Mouse (Mus musculus): ENCODE measurements around the gene Mbd5. TPM values are rescaled to one million over a fixed set of nuclear protein-coding genes. Genes with fewer than 3 reads are reported as not detected.

The Mbd5 gene
- polyA plus RNA-seq (2014; fragmentation: Nextera tagmentation; extraction: Ambion mirVana), result 34.0 and 35.9 TPM in 2 replicates

DNA sequence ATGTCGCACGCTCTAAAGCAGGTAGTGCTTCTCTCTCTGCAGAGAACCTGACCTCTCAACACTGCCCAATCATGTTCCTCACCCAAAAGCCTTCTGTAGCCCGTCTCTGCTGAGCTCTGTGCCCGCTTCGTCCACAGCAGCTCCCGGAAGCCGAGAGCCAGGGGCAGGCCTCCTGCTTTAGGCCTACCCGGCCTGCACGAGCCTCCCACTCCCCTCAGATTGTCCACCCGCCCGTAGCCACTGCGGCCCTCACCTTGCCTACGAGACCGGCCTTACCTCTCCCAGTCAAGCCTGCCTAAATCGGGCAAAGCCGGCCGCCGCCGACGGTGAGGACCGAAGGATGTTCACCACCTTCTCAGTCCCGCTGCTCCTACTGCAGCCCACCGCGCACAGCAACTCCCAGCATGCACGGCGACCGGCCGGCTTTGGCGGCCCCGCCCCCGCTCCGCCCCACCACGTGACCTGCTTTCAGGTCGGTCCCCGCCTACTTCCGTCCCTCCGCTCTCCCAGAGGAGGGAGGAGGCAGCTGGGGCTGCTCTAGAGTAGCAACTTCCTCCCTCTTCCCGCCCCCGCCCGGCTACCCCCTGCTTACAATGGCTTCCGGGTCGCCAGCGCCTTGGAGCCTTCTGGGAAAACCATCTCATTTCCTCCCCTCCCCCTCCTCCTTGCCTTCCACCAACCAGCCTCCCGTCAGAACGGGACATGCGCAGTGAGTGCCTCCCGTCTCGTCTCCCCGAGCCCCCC is at the start of gene Mbd5:
TSS of gene Mbd5 (plus strand) at position 668 of the 744 bp plus-strand sequence.
- peaks cover 6% of the 10 kb centered on the region for H3K4me1 ChIP-seq (ENCODE audit: control insufficient read depth, insufficient read depth, low read length)
- peak; percentile 99 for ATAC-seq (ENCODE audit: low FRiP score)
- WGBS, result under 1% methylated on average over 47 of the region's 49 CpGs

GRCm38 (mm10) chr2:48908866-48909265 is 40.4 kb upstream of the Mbd5 start:
- Histone ChIP-seq H3K4me3 (ENCODE audit: low read depth, low read length) (no peak overlapping the region), H3K27ac (ENCODE audit: low read depth, low read length) (no peak overlapping the region), H3K4me1 (ENCODE audit: control insufficient read depth, insufficient read depth, low read length) (no peaks in the 10 kb centered on the region), H3K4me2 (no peak overlapping the region), H3K9ac (ENCODE audit: low read length) (no peak overlapping the region), H3K9me3 (ENCODE audit: control insufficient read depth, low read length) (no peaks in the 10 kb centered on the region), H3K36me3 (ENCODE audit: control insufficient read depth, insufficient read depth, low read length) (no peaks in the 10 kb centered on the region), H3K27me3 (ENCODE audit: control insufficient read depth, insufficient read depth, low read length) (no peaks in the 10 kb centered on the region)
- no peak for ATAC-seq (ENCODE audit: low FRiP score)
- 74% methylated on average over 2 of the region's 2 CpGs for WGBS
- no peak for DNase-seq (ENCODE audit: low spot score, missing footprints)

More for the DNA sequence above, at the start of gene Mbd5:
- peak within 1 kb of the TSS; percentile 92 for H3K9ac ChIP-seq (ENCODE audit: low read length)
- no peaks in the 10 kb centered on the region for H3K36me3 ChIP-seq (ENCODE audit: control insufficient read depth, insufficient read depth, low read length)
- H3K27ac ChIP-seq (ENCODE audit: low read depth, low read length), result peak within 1 kb of the TSS; percentile 85
- H3K4me2 ChIP-seq, result peak within 1 kb of the TSS; percentile 77
- no peaks in the 10 kb centered on the region for H3K9me3 ChIP-seq (ENCODE audit: control insufficient read depth, low read length)
- H3K4me3 ChIP-seq (ENCODE audit: low read depth, low read length), result peak within 1 kb of the TSS; percentile 72
- no peaks in the 10 kb centered on the region for H3K27me3 ChIP-seq (ENCODE audit: control insufficient read depth, insufficient read depth, low read length)
- peak; percentile 99 for DNase-seq (ENCODE audit: low spot score, missing footprints)

DNA sequence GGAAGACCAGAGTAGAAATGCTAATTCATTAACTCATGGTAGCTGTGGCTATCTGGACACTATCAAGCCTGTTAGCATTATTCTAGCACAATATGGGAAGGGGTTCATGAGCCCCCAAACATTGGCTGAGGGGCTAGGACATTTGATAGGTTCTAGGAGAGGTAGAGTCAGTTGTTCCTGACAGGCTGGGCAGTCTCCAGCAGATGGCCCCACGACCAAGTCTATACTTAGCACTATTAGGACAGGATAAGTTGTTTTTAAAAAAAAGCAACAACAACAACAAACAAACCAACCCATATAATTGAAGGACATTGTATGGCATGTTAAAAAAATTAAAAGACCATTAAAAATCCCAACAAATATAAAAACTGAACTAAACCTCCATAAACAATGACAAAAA is 35.1 kb upstream of the Mbd5 start:
- 88% methylated on average over 1 of the region's 1 CpGs for WGBS
- Histone ChIP-seq H3K4me1 (ENCODE audit: control insufficient read depth, insufficient read depth, low read length) (no peaks in the 10 kb centered on the region), H3K27me3 (ENCODE audit: control insufficient read depth, insufficient read depth, low read length) (no peaks in the 10 kb centered on the region), H3K36me3 (ENCODE audit: control insufficient read depth, insufficient read depth, low read length) (no peaks in the 10 kb centered on the region), H3K4me2 (no peak overlapping the region), H3K4me3 (ENCODE audit: low read depth, low read length) (no peak overlapping the region), H3K9me3 (ENCODE audit: control insufficient read depth, low read length) (no peaks in the 10 kb centered on the region), H3K27ac (ENCODE audit: low read depth, low read length) (no peak overlapping the region), H3K9ac (ENCODE audit: low read length) (no peak overlapping the region)
- ATAC-seq (ENCODE audit: low FRiP score), result no peak
- DNase-seq (ENCODE audit: low spot score, missing footprints), result no peak

DNA sequence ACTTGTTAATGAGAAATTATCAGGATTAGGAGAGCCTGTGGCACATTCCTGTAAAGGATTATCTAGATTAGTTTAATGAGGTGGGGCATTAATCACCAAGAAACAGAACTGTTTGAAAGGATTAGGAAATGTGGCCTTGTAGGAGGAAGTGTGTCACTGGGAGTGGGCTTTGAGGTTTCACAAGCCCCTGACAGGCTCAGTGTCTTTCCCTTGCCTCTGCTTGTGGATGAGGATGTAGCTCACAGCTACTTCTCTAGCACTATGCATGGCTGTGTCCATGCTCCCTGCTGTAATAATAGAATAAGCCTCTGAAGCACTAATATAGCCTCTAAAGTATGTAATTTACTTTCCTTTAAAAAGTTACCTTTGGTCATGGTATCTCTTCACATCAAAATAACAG is 33.5 kb upstream of the Mbd5 start:
- H3K4me1 ChIP-seq (ENCODE audit: control insufficient read depth, insufficient read depth, low read length), result no peaks in the 10 kb centered on the region
- H3K4me2 ChIP-seq, result no peak overlapping the region
- H3K9ac ChIP-seq (ENCODE audit: low read length), result no peak overlapping the region
- H3K9me3 ChIP-seq (ENCODE audit: control insufficient read depth, low read length), result no peaks in the 10 kb centered on the region
- no peak for ATAC-seq (ENCODE audit: low FRiP score)
- no peak overlapping the region for H3K27ac ChIP-seq (ENCODE audit: low read depth, low read length)
- no peak overlapping the region for H3K4me3 ChIP-seq (ENCODE audit: low read depth, low read length)
- no peaks in the 10 kb centered on the region for H3K36me3 ChIP-seq (ENCODE audit: control insufficient read depth, insufficient read depth, low read length)
- no peak for DNase-seq (ENCODE audit: low spot score, missing footprints)
- no peaks in the 10 kb centered on the region for H3K27me3 ChIP-seq (ENCODE audit: control insufficient read depth, insufficient read depth, low read length)

- Histone ChIP-seq H3K27me3 (ENCODE audit: control insufficient read depth, insufficient read depth, low read length) (no peaks in the 10 kb centered on the region), H3K9me3 (ENCODE audit: control insufficient read depth, low read length) (no peaks in the 10 kb centered on the region), H3K4me2 (no peak overlapping the region), H3K4me3 (ENCODE audit: low read depth, low read length) (no peak overlapping the region), H3K9ac (ENCODE audit: low read length) (no peak overlapping the region), H3K27ac (ENCODE audit: low read depth, low read length) (no peak overlapping the region), H3K36me3 (ENCODE audit: control insufficient read depth, insufficient read depth, low read length) (no peaks in the 10 kb centered on the region), H3K4me1 (ENCODE audit: control insufficient read depth, insufficient read depth, low read length) (no peaks in the 10 kb centered on the region)
- WGBS, result 91% methylated on average over 2 of the region's 2 CpGs
- DNase-seq (ENCODE audit: low spot score, missing footprints) (no peak), ATAC-seq (ENCODE audit: low FRiP score) (no peak)
Observed at GRCm38 (mm10) chr2:48935058-48935457, 14.2 kb upstream of the Mbd5 start.

- Histone ChIP-seq H3K4me2 (peak overlapping the region; percentile 69), H3K4me3 (ENCODE audit: low read depth, low read length) (peak overlapping the region; percentile 72), H3K27me3 (ENCODE audit: control insufficient read depth, insufficient read depth, low read length) (no peaks in the 10 kb centered on the region), H3K9me3 (ENCODE audit: control insufficient read depth, low read length) (no peaks in the 10 kb centered on the region), H3K9ac (ENCODE audit: low read length) (no peak overlapping the region), H3K36me3 (ENCODE audit: control insufficient read depth, insufficient read depth, low read length) (no peaks in the 10 kb centered on the region), H3K4me1 (ENCODE audit: control insufficient read depth, insufficient read depth, low read length) (peaks cover 6% of the 10 kb centered on the region), H3K27ac (ENCODE audit: low read depth, low read length) (no peak overlapping the region)
- DNase-seq (ENCODE audit: low spot score, missing footprints) (no peak), ATAC-seq (ENCODE audit: low FRiP score) (no peak)
- 79% methylated on average over 3 of the region's 3 CpGs for WGBS
Observed at GRCm38 (mm10) chr2:48947761-48948160, 1.5 kb upstream of the Mbd5 start.

GRCm38 (mm10) chr2:48949743-48950251 is 489 bp downstream of the Mbd5 start:
- Histone ChIP-seq H3K9me3 (ENCODE audit: control insufficient read depth, low read length) (no peaks in the 10 kb centered on the region), H3K4me3 (ENCODE audit: low read depth, low read length) (peak overlapping the region; percentile 72), H3K4me2 (peak overlapping the region; percentile 77), H3K9ac (ENCODE audit: low read length) (peak overlapping the region; percentile 88), H3K36me3 (ENCODE audit: control insufficient read depth, insufficient read depth, low read length) (no peaks in the 10 kb centered on the region), H3K27me3 (ENCODE audit: control insufficient read depth, insufficient read depth, low read length) (no peaks in the 10 kb centered on the region), H3K4me1 (ENCODE audit: control insufficient read depth, insufficient read depth, low read length) (peaks cover 6% of the 10 kb centered on the region), H3K27ac (ENCODE audit: low read depth, low read length) (peak overlapping the region; percentile 85)
- ATAC-seq (ENCODE audit: low FRiP score), result peak; percentile 71
- peak; percentile 98 for DNase-seq (ENCODE audit: low spot score, missing footprints)
- WGBS, result 2% methylated on average over 6 of the region's 9 CpGs

DNA sequence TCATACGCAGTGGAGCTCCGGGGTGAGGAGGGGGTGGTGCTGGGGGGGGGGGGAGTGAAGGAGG is 776 bp downstream of the Mbd5 start, which contains the start of gene Orc4:
TSS of gene Orc4 (minus strand) at position 26 of the 64 bp plus-strand sequence.
- H3K36me3 ChIP-seq (ENCODE audit: control insufficient read depth, insufficient read depth, low read length), result no peaks in the 10 kb centered on the region
- DNase-seq (ENCODE audit: low spot score, missing footprints) (no peak), ATAC-seq (ENCODE audit: low FRiP score) (no peak)
- H3K9me3 ChIP-seq (ENCODE audit: control insufficient read depth, low read length), result no peaks in the 10 kb centered on the region
- H3K27ac ChIP-seq (ENCODE audit: low read depth, low read length), result peak within 1 kb of the TSS; percentile 85
- peak within 1 kb of the TSS; percentile 92 for H3K9ac ChIP-seq (ENCODE audit: low read length)
- no peaks in the 10 kb centered on the region for H3K27me3 ChIP-seq (ENCODE audit: control insufficient read depth, insufficient read depth, low read length)
- peaks cover 6% of the 10 kb centered on the region for H3K4me1 ChIP-seq (ENCODE audit: control insufficient read depth, insufficient read depth, low read length)
- 0% methylated on average over 2 of the region's 2 CpGs for WGBS
- H3K4me3 ChIP-seq (ENCODE audit: low read depth, low read length), result peak within 1 kb of the TSS; percentile 72
- H3K4me2 ChIP-seq, result peak within 1 kb of the TSS; percentile 77

DNA sequence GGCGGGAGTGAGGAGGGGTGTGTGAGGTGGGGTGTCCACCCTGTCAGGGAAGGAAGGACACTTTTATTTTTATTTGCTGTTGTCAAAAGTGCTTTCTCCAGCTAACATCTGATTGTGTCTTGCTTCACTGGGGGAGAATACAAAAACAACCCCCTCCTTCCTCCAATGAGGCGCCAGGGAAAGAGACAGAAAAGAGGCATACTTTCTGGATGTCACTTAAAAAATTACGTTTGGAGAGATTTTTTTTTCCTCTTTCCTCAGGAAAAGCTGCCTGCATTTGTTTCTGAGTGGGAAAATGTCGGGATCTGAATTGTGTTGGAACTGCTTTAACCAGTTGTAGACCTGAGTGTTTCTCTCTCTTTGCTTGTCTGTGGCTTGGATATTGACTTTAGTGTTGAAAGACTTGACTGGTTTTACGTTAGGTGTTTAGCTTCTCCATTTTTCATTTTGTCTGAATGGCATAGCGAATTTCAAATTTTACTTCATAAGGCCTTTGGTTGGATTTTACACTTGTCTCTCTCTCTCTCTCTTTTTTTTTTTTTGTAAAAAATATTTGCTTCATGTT is 1.1 kb downstream of the Mbd5 start:
- 8% methylated on average over 6 of the region's 6 CpGs for WGBS
- Histone ChIP-seq H3K4me3 (ENCODE audit: low read depth, low read length) (peak overlapping the region; percentile 72), H3K27ac (ENCODE audit: low read depth, low read length) (peak overlapping the region; percentile 85), H3K4me2 (peak overlapping the region; percentile 77), H3K36me3 (ENCODE audit: control insufficient read depth, insufficient read depth, low read length) (no peaks in the 10 kb centered on the region), H3K9ac (ENCODE audit: low read length) (peak overlapping the region; percentile 88), H3K9me3 (ENCODE audit: control insufficient read depth, low read length) (no peaks in the 10 kb centered on the region), H3K4me1 (ENCODE audit: control insufficient read depth, insufficient read depth, low read length) (peaks cover 6% of the 10 kb centered on the region), H3K27me3 (ENCODE audit: control insufficient read depth, insufficient read depth, low read length) (no peaks in the 10 kb centered on the region)
- DNase-seq (ENCODE audit: low spot score, missing footprints) (peak; percentile 92), ATAC-seq (ENCODE audit: low FRiP score) (no peak)
